Mouse (Mus musculus) CH12.LX (cell line): ENCODE data around the gene Kremen2. TPM values are rescaled to one million over a fixed set of nuclear protein-coding genes. Genes with fewer than 3 reads are reported as not detected.

Experiments
- DNase-seq: peaks from one replicate; pipeline ENCODE4 v3.0.0-alpha.2; 2013; ENCODE audit errors: extremely low read depth
- H3K27ac ChIP-seq: 2 replicates; pipeline ENCODE4 v1.5.1; 2012; ENCODE audit warnings: low read depth, mild to moderate bottlenecking, control low read depth, moderate library complexity; ENCODE audit not compliant: insufficient read depth
- H3K27me3 ChIP-seq: replicated peaks from 2 replicates; pipeline ENCODE3; 2012; ENCODE audit warnings: inconsistent platforms
- H3K36me3 ChIP-seq, 2 experiments: replicated peaks in 1 of 2; 2 replicates each; pipeline versions ENCODE3 to v1.6.1; 2012; ENCODE audit warnings: inconsistent platforms in 1 of 2, low read length in 1 of 2, mild to moderate bottlenecking in 1 of 2, mixed read lengths in 1 of 2, moderate library complexity in 1 of 2; ENCODE audit not compliant: control insufficient read depth in 1 of 2, insufficient read depth in 1 of 2
- H3K4me1 ChIP-seq, 2 experiments: 2 replicates each; pipeline ENCODE4 v1.6.1; 2012; ENCODE audit warnings: inconsistent platforms in 1 of 2, moderate library complexity in 1 of 2; ENCODE audit not compliant: insufficient read depth in 2 of 2, control insufficient read depth in 1 of 2
- H3K4me2 ChIP-seq: 2 replicates; pipeline ENCODE4 v1.6.1; 2012; ENCODE audit warnings: low read depth, mild to moderate bottlenecking, control low read depth; ENCODE audit not compliant: poor library complexity, insufficient read depth, severe bottlenecking
- H3K4me3 ChIP-seq, 3 experiments: fragments of 150-350 bp in 1 of 3; sonication (generic) in 1 of 3; replicated peaks in 1 of 3; 2 replicates each; pipeline versions ENCODE3 to v1.5.1; 2011 to 2012; ENCODE audit warnings: low read depth in 2 of 3, low read length in 2 of 3, mild to moderate bottlenecking in 2 of 3, moderate library complexity in 2 of 3, control low read depth in 1 of 3, improper control_type of control experiment in 1 of 3, inconsistent platforms in 1 of 3, mixed read lengths in 1 of 3; ENCODE audit not compliant: poor library complexity in 1 of 3
- H3K79me2 ChIP-seq: replicated peaks from 2 replicates; pipeline ENCODE4 v1.6.1; 2012; ENCODE audit warnings: mild to moderate bottlenecking, moderate library complexity; ENCODE audit not compliant: control insufficient read depth, poor library complexity, insufficient read depth, severe bottlenecking; ENCODE audit errors: extremely low read depth
- H3K9ac ChIP-seq: 2 replicates; pipeline ENCODE4 v1.6.1; 2012; ENCODE audit warnings: low read depth, mild to moderate bottlenecking, control low read depth, moderate library complexity; ENCODE audit not compliant: insufficient read depth
- H3K9me3 ChIP-seq: replicated peaks from 2 replicates; pipeline ENCODE3; 2012; ENCODE audit warnings: low read length, inconsistent platforms, mixed read lengths
- CTCF ChIP-seq, 2 experiments: IDR thresholded peaks in 1 of 2; conservative IDR thresholded peaks in 1 of 2; 2 replicates each; pipeline ENCODE4 v1.5.1; 2011 to 2012; ENCODE audit warnings: low read depth in 2 of 2, low read length in 2 of 2, improper control_type of control experiment in 1 of 2, inconsistent platforms in 1 of 2, mild to moderate bottlenecking in 1 of 2, moderate library complexity in 1 of 2
- E2F4 ChIP-seq: IDR thresholded peaks from 2 replicates; pipeline ENCODE4 v1.6.1; 2011; ENCODE audit warnings: low read depth, low read length, improper control_type of control experiment; ENCODE audit not compliant: insufficient replicate concordance
- ELF1 ChIP-seq: IDR thresholded peaks from 2 replicates; pipeline ENCODE4 v1.6.1; 2014; ENCODE audit warnings: low read depth, mild to moderate bottlenecking, inconsistent platforms, low read length, improper control_type of control experiment
- EP300 ChIP-seq: IDR thresholded peaks from 2 replicates; pipeline ENCODE4 v1.6.1; 2011; ENCODE audit warnings: low read length, improper control_type of control experiment
- HCFC1 ChIP-seq: IDR thresholded peaks from 2 replicates; pipeline ENCODE4 v1.6.1; 2012; ENCODE audit warnings: low read depth, mild to moderate bottlenecking, inconsistent platforms, low read length, improper control_type of control experiment
- JUN ChIP-seq: IDR thresholded peaks from 2 replicates; pipeline ENCODE4 v1.6.1; 2011; ENCODE audit warnings: low read depth, mild to moderate bottlenecking, low read length, improper control_type of control experiment, moderate library complexity; ENCODE audit not compliant: insufficient read depth
- JUND ChIP-seq: conservative IDR thresholded peaks from 2 replicates; pipeline ENCODE4 v1.6.1; 2011; ENCODE audit warnings: low read depth, low read length, improper control_type of control experiment
- KAT2A ChIP-seq: IDR thresholded peaks from 2 replicates; pipeline ENCODE4 v1.6.1; 2012; ENCODE audit warnings: low read length, improper control_type of control experiment, inconsistent platforms; ENCODE audit not compliant: insufficient replicate concordance
- MAX ChIP-seq: IDR thresholded peaks from 2 replicates; pipeline ENCODE4 v1.6.1; 2011; ENCODE audit warnings: low read length, improper control_type of control experiment
- MYC ChIP-seq: IDR thresholded peaks from 2 replicates; pipeline ENCODE4 v1.6.1; 2011; ENCODE audit warnings: low read depth, mild to moderate bottlenecking, improper control_type of control experiment, low read length
- NELFE ChIP-seq: IDR thresholded peaks from 2 replicates; pipeline ENCODE4 v1.6.1; 2011; ENCODE audit warnings: low read depth, low read length, improper control_type of control experiment
- POLR2A ChIP-seq: IDR thresholded peaks from 2 replicates; pipeline ENCODE4 v1.6.1; 2011; ENCODE audit warnings: low read depth, mild to moderate bottlenecking, improper control_type of control experiment, low read length
- POLR2AphosphoS2 ChIP-seq: IDR thresholded peaks from 2 replicates; pipeline ENCODE4 v1.6.1; 2011; ENCODE audit warnings: low read depth, low read length, improper control_type of control experiment
- RAD21 ChIP-seq: IDR thresholded peaks from 2 replicates; pipeline ENCODE4 v1.6.1; 2011; ENCODE audit warnings: low read depth, mild to moderate bottlenecking, low read length, improper control_type of control experiment, moderate library complexity
- SIN3A ChIP-seq: IDR thresholded peaks from 2 replicates; pipeline ENCODE4 v1.6.1; 2012; ENCODE audit warnings: low read length, improper control_type of control experiment, inconsistent platforms
- TCF12 ChIP-seq: IDR thresholded peaks from 2 replicates; pipeline ENCODE4 v1.6.1; 2014; ENCODE audit warnings: low read depth, mild to moderate bottlenecking, inconsistent platforms, low read length, improper control_type of control experiment
- UBTF ChIP-seq: IDR thresholded peaks from 2 replicates; pipeline ENCODE4 v1.6.1; 2012; ENCODE audit warnings: low read depth, mild to moderate bottlenecking, inconsistent platforms, low read length, improper control_type of control experiment, moderate library complexity
- USF2 ChIP-seq: conservative IDR thresholded peaks from 2 replicates; pipeline ENCODE4 v1.6.1; 2011; ENCODE audit warnings: low read depth, low read length, improper control_type of control experiment
- ZC3H11A ChIP-seq: IDR thresholded peaks from 2 replicates; pipeline ENCODE4 v1.6.1; 2012; ENCODE audit warnings: low read depth, mild to moderate bottlenecking, inconsistent platforms, low read length, improper control_type of control experiment
- dilution Hi-C: fragments of 300-500 bp; cut with MboI; formaldehyde crosslinking; loops from 2 replicates; pipeline ENCODE4 v1.14.3; 2020; ENCODE audit warnings: low sequenced_read_pairs; ENCODE audit not compliant: extremely low pct_unique_long_range_greater_than_20kb, extremely low pct_ligation_motif_present
- in situ Hi-C: fragments of 300-500 bp; cut with MboI; formaldehyde crosslinking; loops from 3 replicates; pipeline ENCODE4 v1.14.3; 2019; ENCODE audit warnings: low sequenced_read_pairs, low pct_ligation_motif_present, low pct_unique_long_range_greater_than_20kb, mixed read lengths
- polyA plus RNA-seq: library from polyadenylated mRNA; unstranded; fragments of >175 nt; gene quantifications from 2 replicates; pipeline ENCODE4 v1.2.1, GENCODE M21; 2012; ENCODE audit warnings: low read depth; ENCODE audit not compliant: insufficient read length
- total RNA-seq, 2 experiments: library from RNA; depleted of rRNA; stranded (reverse); fragments of 300-350 nt in 1 of 2; fragments of >200 nt in 1 of 2; gene quantifications; 2 replicates each; pipeline ENCODE4 v1.2.3; 2012 to 2014

The Kremen2 gene
- total and polyA plus RNA-seq, 3 experiments: 0.21 to 0.55 (median 0.23) TPM

- 0 out of 2 replicates have a peak overlapping the region, but pooled peaks have one; percentile 0 for H3K27ac ChIP-seq
- H3K4me2 ChIP-seq: peak overlapping the region; percentile 76
- no peaks in the 10 kb centered on the region for H3K9me3 ChIP-seq
- dilution Hi-C loops: no loop called here
- peak overlapping the region; percentile 94 for H3K9ac ChIP-seq
- H3K4me1 ChIP-seq: peaks cover 4 to 25% of the 10 kb centered on the region in 2 experiments; a peak in 3 of 4 replicates
- DNase-seq: no peak
- H3K27me3 ChIP-seq: no peaks in the 10 kb centered on the region
- TF ChIP-seq EP300: 0 out of 2 replicates have a peak, but pooled peaks have one; percentile 18
- no peak for TF ChIP-seq MAX
- TF ChIP-seq, all 38 proteins: peak for 1
- Histone ChIP-seq H3K79me2 (0 out of 2 replicates have a peak, but pooled peaks cover 4% of the 10 kb centered on the region), H3K4me3 (peak overlapping the region; percentile 75 to 86 (median 86)), H3K36me3 (peaks cover 0 to 12% of the 10 kb centered on the region in 2 experiments)
- in situ Hi-C loops: loop anchor here (5.0 to 10.0 kb wide), 2 partner anchors 36 to 194 kb away; no protein-coding TSS in a partner anchor
These were observed 25.3 kb upstream of the Kremen2 start for GRCm38 (mm10) chr17:23770896-23771283.

- Histone ChIP-seq H3K4me2 (peak overlapping the region; percentile 76), H3K9me3 (no peaks in the 10 kb centered on the region), H3K36me3 (peaks cover 0 to 12% of the 10 kb centered on the region in 2 experiments), H3K27ac (no peak overlapping the region), H3K9ac (peak overlapping the region; percentile 94), H3K79me2 (0 out of 2 replicates have a peak, but pooled peaks cover 4% of the 10 kb centered on the region), H3K4me3 (peak overlapping the region; percentile 75 to 86 (median 86)), H3K27me3 (no peaks in the 10 kb centered on the region), H3K4me1 (peaks cover 4 to 26% of the 10 kb centered on the region in 2 experiments; a peak in 3 of 4 replicates)
- in situ Hi-C loops (loop anchor here (5.0 to 10.0 kb wide), 2 partner anchors 37 to 194 kb away; no protein-coding TSS in a partner anchor), dilution Hi-C loops (no loop called here)
- TF ChIP-seq CTCF (conservative IDR thresholded peaks at IDR 0.05 in 1 of 2, IDR thresholded peaks at IDR 0.05 in 1 of 2; ENCODE audit: low read depth in 2 of 2, low read length in 2 of 2) (no peak), MYC (no peak), JUN (no peak), POLR2AphosphoS2 (no peak), E2F4 (no peak), NELFE (no peak), ZC3H11A (no peak), JUND (no peak), UBTF (no peak), USF2 (no peak), RAD21 (no peak), SIN3A (no peak), POLR2A (no peak), ELF1 (no peak), HCFC1 (no peak), KAT2A (no peak), TCF12 (no peak)
- no peak for DNase-seq
These were observed 24.9 kb upstream of the Kremen2 start for GRCm38 (mm10) chr17:23770493-23770892.
